Mouse (Mus musculus): Measurements from ENCODE around the gene Rab3gap1. TPM values are rescaled to one million over a fixed set of nuclear protein-coding genes. Genes with fewer than 3 reads are reported as not detected.
"Not testable (repeated sequence)": the region's sequence is repeated elsewhere in the genome, so short reads cannot be mapped to it uniquely, and the experiment has no call there.

The Rab3gap1 gene
- polyA plus RNA-seq, 1 experiment, result 13.3 TPM

DNA sequence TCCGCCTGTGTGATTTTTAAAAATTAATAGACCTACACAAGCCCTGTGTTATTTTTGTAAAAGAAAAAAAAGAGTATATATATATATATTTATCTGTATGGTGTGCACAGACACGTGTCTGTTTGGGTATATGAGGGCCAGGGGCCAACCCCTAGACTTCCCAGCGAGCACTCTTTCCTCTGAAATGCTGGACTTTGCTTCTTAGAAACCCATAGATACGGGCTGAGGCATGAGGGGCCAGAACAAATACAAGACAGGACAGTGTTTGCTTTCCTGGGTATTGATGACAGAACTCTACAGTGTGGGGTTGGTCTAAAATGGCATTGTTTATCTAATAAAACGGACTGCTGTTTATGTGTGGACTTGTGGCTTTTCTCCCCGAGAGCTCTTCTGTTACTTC lies 74.9 kb downstream of the Rab3gap1 start:
- Histone ChIP-seq H3K4me3 (replicated peaks; ENCODE audit: control insufficient read depth, low read depth, low read length) (no peak overlapping the region), H3K4me1 (ENCODE audit: control insufficient read depth, insufficient read depth, low read length) (no peaks in the 10 kb centered on the region), H3K27ac (ENCODE audit: control insufficient read depth, insufficient read depth, low read depth, low read length, poor library complexity) (no peak overlapping the region)
- 67% methylated on average over 6 of the region's 6 CpGs for WGBS
- TF ChIP-seq POLR2A (IDR thresholded peaks at IDR 0.05; ENCODE audit: borderline replicate concordance, control insufficient read depth, low read depth, low read length) (no peak), CTCF (IDR thresholded peaks at IDR 0.05; ENCODE audit: control insufficient read depth, insufficient read depth, low read length) (no peak)

DNA sequence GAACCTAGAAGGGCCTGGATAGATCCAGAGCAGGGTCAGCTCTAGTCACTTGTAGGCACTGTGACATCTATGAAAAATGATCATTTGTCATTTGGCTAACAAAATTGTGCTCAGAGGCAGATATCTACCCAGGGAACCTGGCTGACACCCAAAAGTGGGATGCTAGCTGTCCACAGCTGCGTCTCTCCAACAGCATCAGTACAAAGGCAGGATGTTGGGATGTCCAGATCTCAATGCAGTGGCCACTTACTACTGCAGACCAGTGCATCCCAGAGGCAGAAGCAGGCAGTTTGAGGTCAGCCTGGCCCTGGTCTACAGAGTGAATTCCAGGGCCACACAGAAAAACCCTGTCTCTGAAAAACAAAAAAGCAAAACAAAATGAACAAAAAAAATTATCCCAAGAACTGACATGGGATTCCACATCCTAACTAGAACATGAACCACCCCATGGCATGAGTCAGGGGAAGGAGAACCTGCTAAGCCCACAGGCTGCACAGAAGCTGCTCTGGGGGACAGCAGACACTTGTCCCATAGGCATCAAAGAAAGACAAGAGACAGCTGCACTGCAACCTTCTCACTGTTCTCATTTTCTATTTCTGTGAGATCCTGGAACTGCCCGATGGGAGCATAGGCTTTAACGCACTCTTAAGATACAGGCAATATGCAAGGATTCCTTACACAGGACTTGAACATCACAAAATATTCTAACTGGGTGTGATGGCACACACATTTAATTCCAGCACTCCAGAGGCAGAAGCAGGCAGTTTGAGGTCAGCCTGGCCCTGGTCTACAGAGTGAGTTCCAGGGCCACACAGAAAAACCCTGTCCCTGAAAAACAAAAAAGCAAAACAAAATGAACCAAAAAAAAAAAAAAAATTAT lies 77.4 kb downstream of the Rab3gap1 start:
- Histone ChIP-seq H3K4me3 (replicated peaks; ENCODE audit: control insufficient read depth, low read depth, low read length) (no peak overlapping the region), H3K4me1 (ENCODE audit: control insufficient read depth, insufficient read depth, low read length) (no peaks in the 10 kb centered on the region), H3K27ac (ENCODE audit: control insufficient read depth, insufficient read depth, low read depth, low read length, poor library complexity) (no peak overlapping the region)
- no peak for TF ChIP-seq CTCF (IDR thresholded peaks at IDR 0.05; ENCODE audit: control insufficient read depth, insufficient read depth, low read length)
- TF ChIP-seq POLR2A (IDR thresholded peaks at IDR 0.05; ENCODE audit: borderline replicate concordance, control insufficient read depth, low read depth, low read length), result no peak
- WGBS, result 83% methylated on average over 3 of the region's 3 CpGs

DNA sequence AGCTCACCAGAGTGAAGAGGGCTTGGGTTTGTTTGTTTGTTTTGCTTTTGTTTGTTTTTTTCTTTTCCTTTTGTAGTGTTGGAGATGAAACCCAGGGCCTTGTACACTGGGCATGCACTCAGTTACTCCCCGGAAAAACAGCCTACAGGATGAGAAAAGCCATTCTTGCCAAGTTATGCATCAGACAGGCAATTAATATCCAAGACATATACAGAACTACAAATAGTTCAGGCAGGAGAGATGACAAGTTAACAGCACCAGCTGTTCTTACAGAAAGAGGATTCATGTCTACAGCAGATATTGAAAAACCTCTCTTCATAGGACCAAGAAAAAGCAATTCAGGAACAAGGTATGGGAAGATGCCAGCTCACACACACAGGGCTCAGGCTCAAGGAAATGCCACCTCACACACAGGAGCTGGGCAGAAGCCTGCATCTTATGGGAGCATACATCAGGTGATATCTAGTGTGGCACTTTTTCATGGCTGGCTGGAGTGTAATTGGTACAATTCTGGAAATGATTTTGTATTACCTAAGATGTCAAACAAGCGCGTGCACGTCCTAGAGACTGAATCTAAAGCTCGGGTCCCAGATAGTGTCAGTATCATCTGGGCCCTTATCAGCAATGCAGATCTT lies 78.2 kb downstream of the Rab3gap1 start:
- WGBS, result 91% methylated on average over 5 of the region's 5 CpGs
- Histone ChIP-seq H3K27ac (ENCODE audit: control insufficient read depth, insufficient read depth, low read depth, low read length, poor library complexity) (no peak overlapping the region), H3K4me3 (replicated peaks; ENCODE audit: control insufficient read depth, low read depth, low read length) (no peak overlapping the region), H3K4me1 (ENCODE audit: control insufficient read depth, insufficient read depth, low read length) (no peaks in the 10 kb centered on the region)
- TF ChIP-seq POLR2A (IDR thresholded peaks at IDR 0.05; ENCODE audit: borderline replicate concordance, control insufficient read depth, low read depth, low read length) (no peak), CTCF (IDR thresholded peaks at IDR 0.05; ENCODE audit: control insufficient read depth, insufficient read depth, low read length) (no peak)

DNA sequence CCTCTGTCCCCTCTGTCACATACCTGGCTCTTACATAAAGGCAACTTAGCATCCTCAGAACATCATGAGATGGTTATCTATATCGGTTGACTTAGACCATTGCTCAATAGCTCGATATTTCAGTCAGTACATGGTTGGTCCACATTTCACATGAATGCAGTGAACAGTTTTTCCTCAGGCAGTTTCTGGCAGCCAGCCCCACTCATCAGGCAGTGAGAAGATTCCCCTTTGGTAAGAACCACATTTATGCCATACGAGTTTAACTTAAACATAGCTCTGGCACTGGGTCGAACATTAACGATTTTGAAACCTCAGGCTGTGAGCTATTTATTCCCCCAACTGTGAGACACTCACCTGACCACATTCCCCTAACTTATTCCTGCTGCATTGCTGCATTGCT lies 80.2 kb downstream of the Rab3gap1 start:
- WGBS, result 85% methylated on average over 5 of the region's 5 CpGs
- H3K27ac ChIP-seq (ENCODE audit: control insufficient read depth, insufficient read depth, low read depth, low read length, poor library complexity), result no peak overlapping the region
- H3K4me3 ChIP-seq (replicated peaks; ENCODE audit: control insufficient read depth, low read depth, low read length), result no peak overlapping the region
- no peaks in the 10 kb centered on the region for H3K4me1 ChIP-seq (ENCODE audit: control insufficient read depth, insufficient read depth, low read length)
- no peak for TF ChIP-seq CTCF (IDR thresholded peaks at IDR 0.05; ENCODE audit: control insufficient read depth, insufficient read depth, low read length)
- no peak for TF ChIP-seq POLR2A (IDR thresholded peaks at IDR 0.05; ENCODE audit: borderline replicate concordance, control insufficient read depth, low read depth, low read length)

DNA sequence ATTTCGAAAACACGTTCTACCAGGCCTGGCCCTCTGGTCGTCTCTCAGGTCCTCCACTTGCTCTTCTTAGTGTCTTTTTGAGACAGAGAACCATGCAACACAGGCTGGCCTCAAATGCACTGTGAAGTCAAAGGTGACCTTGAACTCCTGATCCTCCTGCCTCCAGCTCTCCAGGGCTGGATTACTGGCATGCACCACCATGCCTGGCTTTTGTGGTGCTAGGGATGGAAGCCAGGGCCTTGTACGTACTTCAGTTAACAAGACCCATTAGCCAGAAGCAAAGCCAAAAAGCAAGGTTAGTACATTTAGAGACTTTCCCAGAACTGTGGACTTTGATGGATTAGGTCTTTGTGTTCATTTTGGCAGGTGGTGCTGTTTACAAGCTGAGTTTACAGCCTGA lies 83.7 kb downstream of the Rab3gap1 start:
- 82% methylated on average over 4 of the region's 4 CpGs for WGBS
- H3K4me1 ChIP-seq (ENCODE audit: control insufficient read depth, insufficient read depth, low read length), result no peaks in the 10 kb centered on the region
- TF ChIP-seq POLR2A (IDR thresholded peaks at IDR 0.05; ENCODE audit: borderline replicate concordance, control insufficient read depth, low read depth, low read length), result no peak
- no peak for TF ChIP-seq CTCF (IDR thresholded peaks at IDR 0.05; ENCODE audit: control insufficient read depth, insufficient read depth, low read length)
- no peak overlapping the region for H3K4me3 ChIP-seq (replicated peaks; ENCODE audit: control insufficient read depth, low read depth, low read length)
- no peak overlapping the region for H3K27ac ChIP-seq (ENCODE audit: control insufficient read depth, insufficient read depth, low read depth, low read length, poor library complexity)

DNA sequence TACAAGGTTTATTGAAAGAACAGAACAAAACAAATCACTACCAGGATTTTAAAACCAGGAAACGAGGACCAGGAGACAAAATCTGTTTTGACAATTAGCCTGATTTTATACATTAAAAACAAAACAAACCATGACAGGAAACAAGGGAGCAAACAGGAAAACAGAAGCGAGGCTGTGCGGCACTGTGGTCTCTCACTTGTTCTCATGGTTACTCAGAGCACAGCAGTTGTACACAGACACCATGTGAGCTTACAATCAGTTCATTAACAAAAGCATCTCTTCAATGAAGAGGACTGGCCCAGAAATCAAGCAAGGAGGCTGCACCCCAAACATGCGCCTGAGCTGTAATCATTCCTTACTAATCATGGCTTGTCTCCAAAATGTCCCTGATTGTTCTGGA lies 85.6 kb downstream of the Rab3gap1 start:
- not testable (repeated sequence) for H3K4me3 ChIP-seq (replicated peaks; ENCODE audit: control insufficient read depth, low read depth, low read length); H3K27ac ChIP-seq (ENCODE audit: control insufficient read depth, insufficient read depth, low read depth, low read length, poor library complexity); H3K4me1 ChIP-seq (ENCODE audit: control insufficient read depth, insufficient read depth, low read length)
- WGBS, result 82% methylated on average over 4 of the region's 4 CpGs

DNA sequence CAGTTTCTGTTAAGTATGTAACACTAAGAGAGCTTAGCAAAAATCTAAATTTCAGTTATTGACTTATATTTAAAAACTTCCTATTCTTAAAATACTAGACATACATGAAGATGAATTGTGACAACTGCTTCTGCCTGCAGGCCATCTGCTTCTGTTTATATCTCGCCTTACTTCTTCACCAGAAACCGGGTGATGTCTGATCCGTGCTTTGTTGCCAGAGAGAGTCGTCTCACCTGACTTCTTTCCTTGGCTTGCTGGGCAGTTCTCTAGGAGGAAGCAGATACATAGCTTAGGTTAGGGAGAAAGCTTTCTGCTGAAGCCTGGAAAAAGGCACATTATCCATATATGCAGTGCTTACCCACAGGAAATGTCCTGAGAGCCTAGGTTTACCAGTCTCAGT lies 86.2 kb downstream of the Rab3gap1 start:
- Histone ChIP-seq H3K27ac (ENCODE audit: control insufficient read depth, insufficient read depth, low read depth, low read length, poor library complexity) (no peak overlapping the region), H3K4me1 (ENCODE audit: control insufficient read depth, insufficient read depth, low read length) (no peaks in the 10 kb centered on the region), H3K4me3 (replicated peaks; ENCODE audit: control insufficient read depth, low read depth, low read length) (no peak overlapping the region)
- TF ChIP-seq CTCF (IDR thresholded peaks at IDR 0.05; ENCODE audit: control insufficient read depth, insufficient read depth, low read length), result no peak
- no peak for TF ChIP-seq POLR2A (IDR thresholded peaks at IDR 0.05; ENCODE audit: borderline replicate concordance, control insufficient read depth, low read depth, low read length)
- 91% methylated on average over 4 of the region's 4 CpGs for WGBS

DNA sequence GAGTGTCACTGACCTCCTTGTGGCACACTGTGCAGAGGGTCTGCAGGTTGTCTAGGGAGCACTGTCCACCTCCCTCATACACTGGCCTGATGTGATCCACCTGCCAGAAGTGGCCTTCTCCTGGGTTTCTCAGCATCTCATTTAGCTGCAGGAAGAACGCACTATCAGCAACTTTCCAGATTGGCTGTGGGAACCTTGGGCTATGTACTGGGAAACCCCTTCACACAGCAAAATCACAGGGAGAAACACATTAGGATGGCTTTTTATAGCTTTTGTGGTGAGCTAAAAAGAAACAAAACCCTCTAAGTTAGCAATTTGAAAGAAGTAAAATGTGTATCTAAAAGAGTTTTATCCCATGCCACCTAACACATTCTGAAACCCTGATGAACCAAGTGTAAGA lies 88.0 kb downstream of the Rab3gap1 start:
- TF ChIP-seq POLR2A (IDR thresholded peaks at IDR 0.05; ENCODE audit: borderline replicate concordance, control insufficient read depth, low read depth, low read length) (no peak), CTCF (IDR thresholded peaks at IDR 0.05; ENCODE audit: control insufficient read depth, insufficient read depth, low read length) (no peak)
- WGBS, result 88% methylated on average over 1 of the region's 1 CpGs

More for the DNA sequence above, 88.0 kb downstream of the Rab3gap1 start:
- H3K27ac ChIP-seq (ENCODE audit: control insufficient read depth, insufficient read depth, low read depth, low read length, poor library complexity), result no peak overlapping the region
- no peak overlapping the region for H3K4me3 ChIP-seq (replicated peaks; ENCODE audit: control insufficient read depth, low read depth, low read length)
- H3K4me1 ChIP-seq (ENCODE audit: control insufficient read depth, insufficient read depth, low read length), result no peaks in the 10 kb centered on the region
